Mouse (Mus musculus) heart, adult 9 months (tissue): ENCODE data around the gene Ptger1.
A peak's percentile ranks its signal among the peaks of the same experiment; 100 is the strongest.

Experiments used
- DNase-seq, 2 experiments: peaks; one replicate each; pipeline ENCODE4 v3.0.0; 2022; ENCODE audit warnings: low spot score in 2 of 2

Gene Ptger1

DNA sequence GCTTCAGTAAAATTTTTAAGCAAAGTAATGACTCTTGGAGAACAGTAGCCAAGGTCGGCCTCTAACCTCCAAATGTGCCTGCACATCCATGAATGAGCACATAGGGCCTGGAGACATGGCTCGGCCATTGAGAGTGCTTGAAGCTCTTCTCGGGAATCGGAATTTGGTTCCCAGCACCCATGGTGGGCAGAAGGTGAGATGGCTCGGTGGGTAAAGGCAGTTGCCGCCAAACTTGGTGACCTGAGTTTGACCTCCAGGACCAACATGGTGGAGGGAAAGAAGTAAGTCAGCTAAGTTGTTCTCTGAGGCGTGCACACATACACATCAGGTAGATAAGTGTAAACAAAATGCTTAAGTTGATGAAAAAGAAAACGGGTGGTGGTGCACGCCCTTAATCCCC is 10.4 kb upstream of the Ptger1 start:
- DNase-seq = no peak

GRCm38 (mm10) chr8:83656484-83657246 is 9.8 kb upstream of the Ptger1 start:
- DNase-seq = peak in 1 of 2 experiments; percentile 54

GRCm38 (mm10) chr8:83660545-83660944 is 5.9 kb upstream of the Ptger1 start:
- DNase-seq = no peak

DNA sequence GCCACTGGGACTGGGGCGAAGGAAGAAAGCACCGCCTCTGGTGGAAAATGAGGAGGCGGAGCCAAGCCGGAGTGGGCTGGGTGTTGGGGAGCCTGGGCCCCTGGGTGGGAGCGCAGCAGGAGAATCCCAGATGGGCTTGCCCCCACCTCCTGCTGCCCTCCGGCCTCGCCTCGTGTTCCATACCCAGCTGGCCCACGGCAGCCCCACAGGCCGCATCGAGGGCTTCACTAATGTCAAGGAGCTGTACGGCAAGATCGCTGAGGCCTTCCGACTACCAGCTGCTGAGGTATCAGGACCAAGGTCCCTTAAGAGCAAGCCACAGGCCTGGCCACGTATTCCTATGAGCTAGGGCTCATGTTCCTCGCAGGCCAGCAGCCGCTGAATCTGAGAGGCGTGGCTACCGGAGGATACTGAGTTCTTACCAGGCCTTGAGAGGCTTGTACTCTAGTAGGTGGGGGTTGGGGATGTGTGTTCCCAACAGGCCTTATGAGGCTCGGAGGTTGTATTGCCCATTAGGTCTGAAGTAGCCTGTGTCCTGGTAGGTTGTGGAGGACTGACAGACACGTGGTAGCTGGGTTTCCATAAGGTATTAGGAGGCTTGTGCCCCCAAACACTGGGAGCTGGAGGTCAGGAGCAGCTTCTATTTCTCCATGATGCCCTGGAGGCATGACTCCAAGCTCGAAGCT is 5.3 kb upstream of the Ptger1 start:
- DNase-seq = no peak

DNA sequence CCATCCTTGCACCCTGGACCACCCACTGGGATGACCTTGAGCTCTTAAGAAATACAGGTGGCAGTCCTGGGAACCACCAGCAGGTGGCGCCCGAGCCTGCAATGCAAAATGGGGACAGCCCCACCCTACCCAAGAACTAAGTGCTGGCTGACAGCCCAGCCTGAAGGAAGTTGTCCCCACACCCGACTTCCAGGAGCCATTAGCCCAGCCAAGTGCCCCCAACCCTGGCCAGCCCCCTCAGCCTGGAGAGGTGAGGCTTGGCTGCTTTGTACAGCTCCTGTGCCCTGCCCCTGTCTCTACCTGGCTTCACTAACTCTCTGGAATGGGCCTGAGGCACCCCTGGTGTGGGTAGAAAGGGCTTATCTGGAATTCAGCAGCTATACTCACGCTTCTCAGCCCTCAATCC is 4.1 kb upstream of the Ptger1 start:
- DNase-seq = peak; percentile 85 to 91

GRCm38 (mm10) chr8:83664096-83664495 is 2.4 kb upstream of the Ptger1 start:
- no peak for DNase-seq

GRCm38 (mm10) chr8:83664931-83665625 is 1.4 kb upstream of the Ptger1 start:
- DNase-seq = peak in 1 of 2 experiments; percentile 45

DNA sequence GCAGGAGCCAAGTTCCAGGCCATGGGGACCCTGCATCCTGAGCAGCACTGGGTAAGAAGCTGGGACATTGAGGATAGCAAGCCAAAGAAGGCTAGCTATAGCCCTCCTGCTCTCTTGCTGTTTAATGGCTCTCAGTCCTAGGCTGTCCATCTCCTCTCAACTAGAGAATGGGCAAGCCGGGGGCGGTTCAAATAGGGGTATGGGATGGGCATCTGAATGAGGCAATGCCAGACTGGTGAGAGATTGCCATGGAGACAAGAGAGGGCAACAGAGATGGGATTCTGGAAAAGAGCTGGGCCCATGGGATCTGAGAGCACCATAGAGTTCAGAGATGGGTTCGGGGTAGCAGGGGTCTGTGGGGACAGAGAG is 372 bp downstream of the Ptger1 start:
- no peak for DNase-seq

- no peak for DNase-seq
Observed at GRCm38 (mm10) chr8:83667526-83667925, 1.0 kb downstream of the Ptger1 start.

DNA sequence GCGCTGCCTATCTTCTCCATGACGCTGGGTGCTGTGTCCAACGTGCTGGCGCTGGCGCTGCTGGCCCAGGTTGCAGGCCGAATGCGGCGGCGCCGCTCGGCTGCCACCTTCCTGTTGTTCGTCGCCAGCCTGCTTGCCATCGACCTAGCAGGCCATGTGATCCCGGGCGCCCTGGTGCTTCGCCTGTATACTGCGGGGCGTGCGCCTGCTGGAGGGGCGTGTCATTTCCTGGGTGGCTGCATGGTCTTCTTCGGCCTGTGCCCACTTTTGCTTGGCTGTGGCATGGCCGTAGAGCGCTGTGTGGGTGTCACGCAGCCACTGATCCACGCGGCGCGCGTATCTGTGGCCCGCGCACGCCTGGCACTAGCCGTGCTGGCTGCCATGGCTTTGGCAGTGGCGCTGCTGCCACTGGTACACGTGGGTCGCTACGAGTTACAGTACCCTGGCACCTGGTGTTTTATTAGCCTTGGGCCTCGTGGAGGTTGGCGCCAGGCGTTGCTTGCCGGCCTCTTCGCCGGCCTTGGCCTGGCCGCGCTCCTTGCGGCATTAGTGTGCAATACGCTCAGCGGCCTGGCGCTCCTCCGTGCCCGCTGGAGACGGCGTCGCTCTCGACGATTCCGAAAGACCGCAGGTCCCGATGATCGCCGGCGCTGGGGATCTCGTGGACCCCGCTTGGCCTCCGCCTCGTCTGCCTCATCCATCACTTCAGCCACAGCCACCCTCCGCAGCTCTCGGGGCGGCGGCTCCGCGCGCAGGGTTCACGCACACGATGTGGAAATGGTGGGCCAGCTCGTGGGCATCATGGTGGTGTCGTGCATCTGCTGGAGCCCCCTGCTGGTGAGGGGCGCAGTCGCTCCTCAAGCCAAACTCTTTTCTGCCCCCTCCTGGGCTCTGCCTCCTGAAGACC is 1.8 kb downstream of the Ptger1 start:
- no peak for DNase-seq

DNA sequence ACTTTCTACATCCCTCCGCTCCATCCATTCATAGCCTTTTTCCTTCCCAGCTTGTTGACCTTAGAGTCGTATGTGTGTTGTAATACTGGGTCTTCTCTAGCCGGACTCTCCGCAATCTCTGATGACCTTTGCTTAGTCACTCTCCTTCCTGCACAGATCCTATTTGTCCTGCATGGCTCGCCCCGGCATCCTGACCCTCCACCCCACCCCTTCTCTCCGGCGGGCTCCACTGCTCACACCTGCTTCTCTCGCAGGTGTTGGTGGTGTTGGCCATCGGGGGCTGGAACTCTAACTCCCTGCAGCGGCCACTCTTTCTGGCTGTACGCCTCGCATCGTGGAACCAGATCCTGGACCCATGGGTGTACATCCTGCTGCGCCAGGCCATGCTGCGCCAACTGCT is 2.5 kb downstream of the Ptger1 start:
- DNase-seq = no peak

- no peak for DNase-seq
Observed at GRCm38 (mm10) chr8:83672936-83673335, 6.5 kb downstream of the Ptger1 start.

- DNase-seq = no peak
Observed at GRCm38 (mm10) chr8:83674497-83674896, 8.0 kb downstream of the Ptger1 start.

- DNase-seq = no peak
Observed at GRCm38 (mm10) chr8:83679866-83680265, 13.4 kb downstream of the Ptger1 start.

GRCm38 (mm10) chr8:83680603-83681002 is 14.1 kb downstream of the Ptger1 start:
- DNase-seq = no peak

GRCm38 (mm10) chr8:83681099-83681498 is 14.6 kb downstream of the Ptger1 start:
- no peak for DNase-seq

GRCm38 (mm10) chr8:83684517-83684916 is 18.0 kb downstream of the Ptger1 start:
- no peak for DNase-seq

DNA sequence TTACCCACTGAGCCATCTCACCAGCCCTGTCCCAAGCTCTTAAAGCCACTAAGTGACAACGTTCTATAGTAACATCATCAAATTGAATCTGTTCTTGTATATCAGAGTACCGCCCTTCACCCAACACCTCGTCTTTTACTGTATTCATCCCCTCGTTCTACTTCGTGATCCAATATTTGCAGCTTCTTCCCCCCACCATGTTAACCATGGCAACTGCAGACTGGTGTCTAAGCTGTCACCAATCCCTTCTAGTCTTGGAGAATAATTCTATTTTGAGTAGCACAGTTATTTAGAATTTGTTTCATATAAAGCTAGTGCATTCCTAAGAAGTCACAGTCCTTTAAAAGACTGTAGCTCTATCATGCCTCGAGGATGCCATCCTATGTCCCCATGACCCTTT is 22.8 kb downstream of the Ptger1 start:
- DNase-seq = no peak

GRCm38 (mm10) chr8:83693609-83694236 is 27.2 kb downstream of the Ptger1 start:
- peak; percentile 32 to 56 for DNase-seq

GRCm38 (mm10) chr8:83694369-83695160 is 28.1 kb downstream of the Ptger1 start:
- no peak for DNase-seq
